Mouse (Mus musculus): Measurements from ENCODE around the gene Faim2. TPM values are rescaled to one million over a fixed set of nuclear protein-coding genes. Genes with fewer than 3 reads are reported as not detected.

The Faim2 gene
- polyA plus RNA-seq, 1 experiment from 2014 or later, result 3.1 TPM

GRCm38 (mm10) chr15:99456963-99457605, 70.9 kb downstream of the Faim2 start:
- Histone ChIP-seq H3K9ac (replicated peaks) (peak overlapping the region; percentile 84), H3K36me3 (no peaks in the 10 kb centered on the region; the same call in 1 of the 2 replicates), H3K27me3 (no peaks in the 10 kb centered on the region), H3K4me3 (peak overlapping the region; percentile 77), H3K4me1 (peaks cover 49% of the 10 kb centered on the region), H3K27ac (replicated peaks) (peak overlapping the region; percentile 83), H3K4me2 (replicated peaks) (peak overlapping the region; percentile 87), H3K9me3 (no peaks in the 10 kb centered on the region)
- WGBS, result under 1% methylated on average over 40 of the region's 43 CpGs
- peak; percentile 77 for ATAC-seq (ENCODE audit: low FRiP score, low read depth)

GRCm38 (mm10) chr15:99456338-99456962, 71.5 kb downstream of the Faim2 start:
- H3K4me3 ChIP-seq, result peak overlapping the region; percentile 77
- ATAC-seq (ENCODE audit: low FRiP score, low read depth), result no peak
- peaks cover 49% of the 10 kb centered on the region for H3K4me1 ChIP-seq
- H3K27ac ChIP-seq (replicated peaks), result peak overlapping the region; percentile 83
- H3K27me3 ChIP-seq, result no peaks in the 10 kb centered on the region
- H3K4me2 ChIP-seq (replicated peaks), result peak overlapping the region; percentile 87
- 21% methylated on average over 7 of the region's 7 CpGs for WGBS
- H3K9ac ChIP-seq (replicated peaks), result peak overlapping the region; percentile 84
- peaks cover under 1% of the 10 kb centered on the region; the same call in 1 of the 2 replicates for H3K36me3 ChIP-seq
- no peaks in the 10 kb centered on the region for H3K9me3 ChIP-seq

- no peak overlapping the region for H3K4me3 ChIP-seq
- H3K27me3 ChIP-seq, result no peaks in the 10 kb centered on the region
- H3K36me3 ChIP-seq, result peaks cover 2% of the 10 kb centered on the region; the same call in 1 of the 2 replicates
- WGBS, result 89% methylated on average over 3 of the region's 3 CpGs
- no peaks in the 10 kb centered on the region for H3K9me3 ChIP-seq
- H3K27ac ChIP-seq (replicated peaks), result no peak overlapping the region
- peak overlapping the region; percentile 87 for H3K4me2 ChIP-seq (replicated peaks)
- H3K9ac ChIP-seq (replicated peaks), result no peak overlapping the region
- no peak for ATAC-seq (ENCODE audit: low FRiP score, low read depth)
- peaks cover 49% of the 10 kb centered on the region for H3K4me1 ChIP-seq
Measured at GRCm38 (mm10) chr15:99455415-99455814, 72.5 kb downstream of the Faim2 start.

GRCm38 (mm10) chr15:99454585-99455279, 73.2 kb downstream of the Faim2 start:
- H3K27ac ChIP-seq (replicated peaks), result 0 out of 2 replicates have a peak overlapping the region, but pooled peaks have one; percentile 10

GRCm38 (mm10) chr15:99453153-99453900, 74.6 kb downstream of the Faim2 start:
- Histone ChIP-seq H3K4me3 (no peak overlapping the region), H3K4me1 (peaks cover 44% of the 10 kb centered on the region), H3K27ac (replicated peaks) (no peak overlapping the region), H3K9me3 (no peaks in the 10 kb centered on the region), H3K36me3 (peaks cover 2% of the 10 kb centered on the region; the same call in 1 of the 2 replicates), H3K4me2 (replicated peaks) (no peak overlapping the region), H3K27me3 (no peaks in the 10 kb centered on the region), H3K9ac (replicated peaks) (no peak overlapping the region; the same call in 1 of the 2 replicates)
- 76% methylated on average over 11 of the region's 11 CpGs for WGBS
- ATAC-seq (ENCODE audit: low FRiP score, low read depth), result no peak

More at GRCm38 (mm10) chr15:99454585-99455279, 73.2 kb downstream of the Faim2 start:
- Histone ChIP-seq H3K9ac (replicated peaks) (no peak overlapping the region), H3K27me3 (no peaks in the 10 kb centered on the region), H3K4me2 (replicated peaks) (no peak overlapping the region), H3K4me1 (peaks cover 49% of the 10 kb centered on the region), H3K36me3 (peaks cover 2% of the 10 kb centered on the region; the same call in 1 of the 2 replicates), H3K9me3 (no peaks in the 10 kb centered on the region), H3K4me3 (no peak overlapping the region)
- no peak for ATAC-seq (ENCODE audit: low FRiP score, low read depth)
- WGBS, result 81% methylated on average over 7 of the region's 7 CpGs

- Histone ChIP-seq H3K9me3 (no peaks in the 10 kb centered on the region), H3K36me3 (peaks cover 2% of the 10 kb centered on the region; the same call in 1 of the 2 replicates), H3K9ac (replicated peaks) (no peak overlapping the region), H3K4me2 (replicated peaks) (no peak overlapping the region), H3K27ac (replicated peaks) (no peak overlapping the region), H3K27me3 (no peaks in the 10 kb centered on the region), H3K4me3 (no peak overlapping the region), H3K4me1 (peaks cover 19% of the 10 kb centered on the region)
- 92% methylated on average over 8 of the region's 8 CpGs for WGBS
- no peak for ATAC-seq (ENCODE audit: low FRiP score, low read depth)
Measured at GRCm38 (mm10) chr15:99449751-99450280, 78.1 kb downstream of the Faim2 start.

GRCm38 (mm10) chr15:99449131-99449750, 78.7 kb downstream of the Faim2 start:
- Histone ChIP-seq H3K27ac (replicated peaks) (no peak overlapping the region), H3K4me2 (replicated peaks) (no peak overlapping the region), H3K36me3 (peaks cover 2% of the 10 kb centered on the region; the same call in 1 of the 2 replicates), H3K4me1 (peaks cover 15% of the 10 kb centered on the region; the same call in 1 of the 2 replicates), H3K4me3 (no peak overlapping the region), H3K27me3 (no peaks in the 10 kb centered on the region), H3K9me3 (no peaks in the 10 kb centered on the region), H3K9ac (replicated peaks) (no peak overlapping the region)
- no peak for ATAC-seq (ENCODE audit: low FRiP score, low read depth)
- 83% methylated on average over 9 of the region's 9 CpGs for WGBS

Other genes starting within 250 kb of the Faim2 start
- gene Prpf40b, start 233.1 kb downstream of the Faim2 start, polyA plus RNA-seq (2016; fragmentation: Nextera tagmentation; extraction: Ambion mirVana), result 75.9 and 78.1 TPM in 2 replicates
- gene Fam186b, start 232.3 kb downstream of the Faim2 start, polyA plus RNA-seq (2016; fragmentation: Nextera tagmentation; extraction: Ambion mirVana), result 0.22 and 0.26 TPM in 2 replicates
- 15.1 and 16.4 TPM in 2 replicates for gene Fmnl3, start 157.7 kb downstream of the Faim2 start, polyA plus RNA-seq (2016; fragmentation: Nextera tagmentation; extraction: Ambion mirVana)
- gene Tmbim6, start 135.3 kb downstream of the Faim2 start, polyA plus RNA-seq (2016; fragmentation: Nextera tagmentation; extraction: Ambion mirVana), result 251 and 255 TPM in 2 replicates
- gene Nckap5l, start 70.4 kb downstream of the Faim2 start, polyA plus RNA-seq (2016; fragmentation: Nextera tagmentation; extraction: Ambion mirVana), result 12.9 and 15.8 TPM in 2 replicates
- gene Bcdin3d, start 53.4 kb downstream of the Faim2 start, polyA plus RNA-seq (2016; fragmentation: Nextera tagmentation; extraction: Ambion mirVana), result 19.9 and 20.1 TPM in 2 replicates
- not detected in 2 replicates for gene Aqp2, start 50.9 kb upstream of the Faim2 start, polyA plus RNA-seq (2016; fragmentation: Nextera tagmentation; extraction: Ambion mirVana)
- gene Aqp5, start 62.6 kb upstream of the Faim2 start, polyA plus RNA-seq (2016; fragmentation: Nextera tagmentation; extraction: Ambion mirVana), result 0.50 and 1.0 TPM in 2 replicates
- 0.20 TPM in 1 of 2 replicates, not detected in the other for gene Aqp6, start 73.2 kb upstream of the Faim2 start, polyA plus RNA-seq (2016; fragmentation: Nextera tagmentation; extraction: Ambion mirVana)
- 223 TPM in 2 replicates for gene Racgap1, start 123.5 kb upstream of the Faim2 start, polyA plus RNA-seq (2016; fragmentation: Nextera tagmentation; extraction: Ambion mirVana)
- 36.0 and 43.7 TPM in 2 replicates for gene Asic1, start 142.2 kb upstream of the Faim2 start, polyA plus RNA-seq (2016; fragmentation: Nextera tagmentation; extraction: Ambion mirVana)
- 141 and 157 TPM in 2 replicates for gene Smarcd1, start 174.0 kb upstream of the Faim2 start, polyA plus RNA-seq (2016; fragmentation: Nextera tagmentation; extraction: Ambion mirVana)
- gene Gm17349, start 177.3 kb upstream of the Faim2 start, polyA plus RNA-seq (2016; fragmentation: Nextera tagmentation; extraction: Ambion mirVana), result not detected in 2 replicates
- gene Gpd1, start 189.3 kb upstream of the Faim2 start, polyA plus RNA-seq (2016; fragmentation: Nextera tagmentation; extraction: Ambion mirVana), result 0.75 and 0.96 TPM in 2 replicates
- 156 and 164 TPM in 2 replicates for gene Cox14, start 197.5 kb upstream of the Faim2 start, polyA plus RNA-seq (2016; fragmentation: Nextera tagmentation; extraction: Ambion mirVana)
- gene Cers5, start 244.7 kb upstream of the Faim2 start, polyA plus RNA-seq (2016; fragmentation: Nextera tagmentation; extraction: Ambion mirVana), result 57.4 and 59.6 TPM in 2 replicates

Data from midbrain, embryonic 12.5 days (tissue).